Mouse (Mus musculus) E14TG2a.4 (cell line): ENCODE results near the gene Stag3.

Source experiments
- CTCF ChIP-seq: conservative IDR thresholded peaks from 2 replicates; pipeline ENCODE4 v1.5.1; 2014; ENCODE audit warnings: low read length
- NANOG ChIP-seq: IDR thresholded peaks from 2 replicates; pipeline ENCODE4 v1.6.1; 2014; ENCODE audit warnings: borderline replicate concordance, low read length, mixed read lengths
- POU5F1 ChIP-seq: IDR thresholded peaks from 2 replicates; pipeline ENCODE4 v1.6.1; 2014; ENCODE audit warnings: low read length, borderline replicate concordance

- TF ChIP-seq CTCF = no peak
- TF ChIP-seq POU5F1 = no peak
- TF ChIP-seq NANOG = no peak
These were observed 14.3 kb upstream of the Stag3 start for GRCm38 (mm10) chr5:138265712-138266111.
